Mouse (Mus musculus) heart, embryonic 14.5 days (tissue): ENCODE measurements around the gene Ptpro. TPM values are rescaled to one million over a fixed set of nuclear protein-coding genes. Genes with fewer than 3 reads are reported as not detected.

Source experiments
- ATAC-seq: fragments of 200-750 bp; cut with Nextera tagmentation; 2 replicates; pipeline ENCODE4 v1.8.0; 2017; ENCODE audit warnings: low read depth, moderate TSS enrichment; ENCODE audit not compliant: insufficient number of reproducible peaks, insufficient read depth, low FRiP score
- H3K27ac ChIP-seq, 2 experiments: fragments of 200-500 bp in 1 of 2; fragments of 300-500 bp in 1 of 2; sonication (generic) in 1 of 2; replicated peaks in 1 of 2; 2 replicates each; pipeline ENCODE4 v1.5.1; 2012 to 2014; ENCODE audit warnings: low read depth in 2 of 2, low read length in 2 of 2, control low read depth in 1 of 2, mild to moderate bottlenecking in 1 of 2, mixed read lengths in 1 of 2; ENCODE audit not compliant: control insufficient read depth in 1 of 2, insufficient read depth in 1 of 2
- H3K27me3 ChIP-seq: fragments of 300-500 bp; sonication (generic); 2 replicates; pipeline ENCODE4 v1.6.1; 2014; ENCODE audit warnings: mild to moderate bottlenecking, low read length, control low read depth; ENCODE audit not compliant: control insufficient read depth, insufficient read depth
- H3K36me3 ChIP-seq: fragments of 300-500 bp; sonication (generic); 2 replicates; pipeline ENCODE4 v1.6.1; 2014; ENCODE audit warnings: mild to moderate bottlenecking, control low read depth, low read length, mixed read lengths; ENCODE audit not compliant: control insufficient read depth, insufficient read depth
- H3K4me1 ChIP-seq, 2 experiments: fragments of 200-500 bp in 1 of 2; fragments of 300-500 bp in 1 of 2; sonication (generic) in 1 of 2; 2 replicates each; pipeline ENCODE4 v1.6.1; 2012 to 2014; ENCODE audit warnings: low read length in 2 of 2, control low read depth in 1 of 2, mixed read lengths in 1 of 2; ENCODE audit not compliant: control insufficient read depth in 2 of 2, insufficient read depth in 2 of 2
- H3K4me2 ChIP-seq: fragments of 300-500 bp; sonication (generic); 2 replicates; pipeline ENCODE4 v1.6.1; 2014; ENCODE audit warnings: mild to moderate bottlenecking, low read length
- H3K4me3 ChIP-seq, 2 experiments: fragments of 200-500 bp in 1 of 2; fragments of 300-500 bp in 1 of 2; sonication (generic) in 1 of 2; 2 replicates each; pipeline ENCODE4 v1.5.1; 2012 to 2014; ENCODE audit warnings: low read length in 2 of 2, mild to moderate bottlenecking in 2 of 2, control low read depth in 1 of 2, low read depth in 1 of 2, moderate library complexity in 1 of 2; ENCODE audit not compliant: control insufficient read depth in 1 of 2, insufficient read depth in 1 of 2
- H3K9ac ChIP-seq: fragments of 300-500 bp; sonication (generic); 2 replicates; pipeline ENCODE4 v1.6.1; 2014; ENCODE audit warnings: mild to moderate bottlenecking, low read length
- H3K9me3 ChIP-seq: fragments of 300-500 bp; sonication (generic); 2 replicates; pipeline ENCODE4 v1.6.1; 2016; ENCODE audit warnings: low read length, control low read depth; ENCODE audit not compliant: control insufficient read depth
- WGBS: fragments of 180-500 bp; shearing (Covaris S2); extraction: QIAGEN DNeasy Blood & Tissue Kit; methylation state at CpG from one replicate; pipeline ENCODE4 v1.1.7; 2014; 5-methylcytosine and 5-hydroxymethylcytosine counted together
- polyA plus RNA-seq: library from polyadenylated mRNA; unstranded; fragments of >200 nt; fragmentation: Nextera tagmentation; extraction: Ambion mirVana; gene quantifications from 2 replicates; pipeline ENCODE4 v1.2.1, GENCODE M21; 2014

Ptpro gene
- 2.7 and 4.1 TPM in 2 replicates for polyA plus RNA-seq

DNA sequence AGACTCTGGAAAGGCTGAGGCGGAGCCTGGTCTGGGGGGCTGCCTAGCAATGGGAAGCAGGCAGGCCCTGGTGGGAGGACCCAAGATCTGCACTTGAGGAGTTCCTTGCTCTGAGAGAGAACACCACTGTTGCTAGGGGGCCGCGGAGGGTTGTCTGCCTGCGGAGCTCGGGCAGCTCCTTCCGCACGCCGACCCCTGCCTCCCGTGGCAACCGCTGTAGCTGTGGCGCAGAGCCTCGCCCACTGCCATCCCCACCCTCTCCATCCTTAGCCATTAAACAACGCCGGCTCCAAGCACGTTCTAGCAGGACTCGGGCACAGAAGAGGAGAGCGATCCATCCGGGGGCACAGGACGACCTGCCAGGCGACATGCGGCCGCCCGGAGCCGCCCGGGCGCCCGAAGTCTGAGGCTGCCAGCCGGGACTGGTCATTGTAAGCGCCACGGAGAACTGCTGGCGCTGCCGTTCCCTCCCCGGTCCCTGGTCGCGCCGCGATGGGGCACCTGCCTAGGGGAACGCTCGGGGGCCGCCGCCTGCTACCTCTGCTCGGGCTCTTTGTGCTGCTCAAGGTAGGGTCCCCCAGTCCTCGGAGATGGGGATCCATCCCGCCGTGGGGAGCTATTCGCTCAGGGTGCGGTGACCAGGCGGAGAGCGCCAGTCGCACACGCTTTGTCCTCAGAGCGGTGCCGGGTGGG, at the start of gene Ptpro:
TSS of gene Ptpro (plus strand) at position 126 of the 693 bp plus-strand sequence.
- H3K27me3 ChIP-seq: peaks cover 28% of the 10 kb centered on the region
- no peak within 1 kb of the TSS for H3K27ac ChIP-seq
- H3K4me1 ChIP-seq: peaks cover 3 to 4% of the 10 kb centered on the region in 2 experiments; a peak in 2 of 4 replicates
- no peaks in the 10 kb centered on the region for H3K36me3 ChIP-seq
- peak within 1 kb of the TSS; percentile 35 to 45 for H3K4me3 ChIP-seq
- no peaks in the 10 kb centered on the region for H3K9me3 ChIP-seq
- WGBS: under 1% methylated on average over 50 of the region's 53 CpGs
- ATAC-seq: no peak
- H3K4me2 ChIP-seq: peak within 1 kb of the TSS; percentile 85
- peak within 1 kb of the TSS; percentile 38; the same call in 1 of the 2 replicates for H3K9ac ChIP-seq

GRCm38 (mm10) chr6:137202661-137203060, 49.5 kb upstream of the Ptpro start:
- H3K36me3 ChIP-seq: no peaks in the 10 kb centered on the region
- no peak overlapping the region for H3K9ac ChIP-seq
- 0 out of 2 replicates have a peak, but pooled peaks cover 1% of the 10 kb centered on the region for H3K9me3 ChIP-seq
- H3K4me1 ChIP-seq: no peaks in the 10 kb centered on the region
- H3K4me3 ChIP-seq: no peak overlapping the region
- no peak overlapping the region for H3K4me2 ChIP-seq
- 79% methylated on average over 4 of the region's 4 CpGs for WGBS
- no peak for ATAC-seq
- H3K27me3 ChIP-seq: no peaks in the 10 kb centered on the region; the same call in 1 of the 2 replicates
- H3K27ac ChIP-seq: no peak overlapping the region

- Histone ChIP-seq H3K9me3 (0 out of 2 replicates have a peak, but pooled peaks cover 2% of the 10 kb centered on the region), H3K4me3 (no peak overlapping the region), H3K4me2 (no peak overlapping the region)
Measured at GRCm38 (mm10) chr6:137205662-137206400, 46.3 kb upstream of the Ptpro start.

DNA sequence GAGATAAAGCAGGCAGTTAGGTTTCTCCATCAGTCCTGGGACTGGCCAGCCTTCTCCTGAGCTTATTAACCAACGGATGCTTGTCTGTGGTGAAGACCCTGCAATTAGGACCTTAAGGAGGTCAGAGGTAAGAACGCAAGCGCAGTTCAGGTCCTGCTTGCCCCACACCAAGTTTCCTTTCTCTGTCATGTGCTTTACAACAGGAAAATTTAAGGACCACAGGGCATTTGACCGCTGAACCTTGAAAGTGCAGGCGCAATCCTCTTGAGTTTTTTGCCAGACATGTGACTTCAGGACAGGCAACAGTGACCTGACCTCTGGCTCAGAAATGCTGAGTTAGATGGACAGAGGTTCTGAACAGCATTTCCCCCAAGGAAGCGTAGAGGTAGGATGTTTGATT, 45.0 kb upstream of the Ptpro start:
- no peak overlapping the region for H3K27ac ChIP-seq
- H3K27me3 ChIP-seq: no peaks in the 10 kb centered on the region; the same call in 1 of the 2 replicates
- no peaks in the 10 kb centered on the region for H3K36me3 ChIP-seq
- WGBS: 94% methylated on average over 6 of the region's 6 CpGs
- H3K4me3 ChIP-seq: no peak overlapping the region
- H3K4me2 ChIP-seq: no peak overlapping the region
- peaks cover 6 to 12% of the 10 kb centered on the region in 2 experiments for H3K4me1 ChIP-seq
- no peak for ATAC-seq
- H3K9ac ChIP-seq: no peak overlapping the region
- H3K9me3 ChIP-seq: 0 out of 2 replicates have a peak, but pooled peaks cover 2% of the 10 kb centered on the region

More at GRCm38 (mm10) chr6:137205662-137206400, 46.3 kb upstream of the Ptpro start:
- Histone ChIP-seq H3K9ac (no peak overlapping the region), H3K4me1 (peaks cover 6 to 12% of the 10 kb centered on the region in 2 experiments), H3K36me3 (no peaks in the 10 kb centered on the region), H3K27me3 (no peaks in the 10 kb centered on the region; the same call in 1 of the 2 replicates), H3K27ac (no peak overlapping the region)
- WGBS: 48% methylated on average over 11 of the region's 11 CpGs
- no peak for ATAC-seq

GRCm38 (mm10) chr6:137209992-137210391, 42.1 kb upstream of the Ptpro start:
- no peak overlapping the region for H3K4me2 ChIP-seq
- H3K4me3 ChIP-seq: no peak overlapping the region
- H3K36me3 ChIP-seq: no peaks in the 10 kb centered on the region
- no peak overlapping the region for H3K9ac ChIP-seq
- peaks cover 6 to 12% of the 10 kb centered on the region in 2 experiments for H3K4me1 ChIP-seq
- ATAC-seq: no peak
- 61% methylated on average over 8 of the region's 8 CpGs for WGBS
- H3K9me3 ChIP-seq: 0 out of 2 replicates have a peak, but pooled peaks cover 2% of the 10 kb centered on the region
- H3K27ac ChIP-seq: no peak overlapping the region
- H3K27me3 ChIP-seq: peaks cover 2% of the 10 kb centered on the region; the same call in 1 of the 2 replicates

GRCm38 (mm10) chr6:137210991-137211390, 41.1 kb upstream of the Ptpro start:
- peaks cover 2% of the 10 kb centered on the region; the same call in 1 of the 2 replicates for H3K27me3 ChIP-seq
- no peak overlapping the region for H3K27ac ChIP-seq
- H3K4me3 ChIP-seq: no peak overlapping the region
- H3K4me1 ChIP-seq: peaks cover 6 to 12% of the 10 kb centered on the region in 2 experiments
- H3K9ac ChIP-seq: no peak overlapping the region
- ATAC-seq: no peak
- 88% methylated on average over 10 of the region's 10 CpGs for WGBS
- H3K4me2 ChIP-seq: no peak overlapping the region
- H3K9me3 ChIP-seq: 0 out of 2 replicates have a peak, but pooled peaks cover 2% of the 10 kb centered on the region
- H3K36me3 ChIP-seq: no peaks in the 10 kb centered on the region

DNA sequence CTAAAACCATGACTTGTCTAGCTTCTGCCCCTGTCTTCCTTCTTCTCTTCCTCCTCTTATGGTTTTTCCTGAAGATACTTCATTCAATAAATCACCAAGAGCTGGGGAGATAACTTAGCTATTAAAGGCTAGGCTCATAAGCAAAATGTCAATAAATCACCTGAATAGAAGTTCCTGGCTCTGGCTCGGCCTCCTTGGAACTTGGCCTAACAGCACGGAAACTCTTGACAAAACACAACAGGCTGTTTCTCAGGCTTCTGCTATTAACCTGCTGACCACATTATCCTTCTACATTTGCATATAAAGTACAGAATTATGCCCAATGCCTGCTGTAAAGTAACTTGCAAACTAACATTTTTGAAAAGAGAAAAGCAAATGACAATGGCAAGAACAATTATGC, 40.7 kb upstream of the Ptpro start:
- Histone ChIP-seq H3K27ac (no peak overlapping the region), H3K4me1 (peaks cover 6 to 12% of the 10 kb centered on the region in 2 experiments), H3K27me3 (peaks cover 2% of the 10 kb centered on the region; the same call in 1 of the 2 replicates), H3K36me3 (no peaks in the 10 kb centered on the region), H3K9ac (no peak overlapping the region), H3K4me2 (no peak overlapping the region), H3K9me3 (0 out of 2 replicates have a peak, but pooled peaks cover 2% of the 10 kb centered on the region), H3K4me3 (no peak overlapping the region)
- WGBS: 83% methylated on average over 2 of the region's 2 CpGs
- no peak for ATAC-seq
